ENCODE assay signal across 8 mouse cellular contexts in the genomic region with DNA sequence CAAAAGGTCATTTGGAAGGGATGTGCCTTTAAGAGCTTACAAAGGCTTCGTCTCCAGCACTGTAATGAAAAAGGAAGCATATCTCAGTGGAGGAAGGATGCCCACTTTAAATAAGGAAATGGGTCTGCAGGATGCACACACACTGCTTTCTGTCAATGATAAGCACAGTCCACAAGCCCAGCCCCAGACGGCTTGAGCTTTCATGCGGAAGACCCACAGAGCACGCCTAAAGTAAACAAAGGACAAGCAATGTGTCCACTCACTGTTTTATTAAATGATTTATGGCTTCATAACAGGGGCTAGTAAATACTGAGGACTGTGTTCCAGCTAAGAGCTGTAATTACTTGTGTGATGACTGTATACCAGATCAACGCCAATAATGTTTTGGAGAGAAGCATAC.
DNase-seq lines count a peak whose midpoint lies in the region; ATAC-seq and TF ChIP-seq lines count a peak whose summit lies in the region.

No protein-coding gene starts in this region.

- intact Hi-C loops in left cerebral cortex, postnatal 25 days (cut with DNase I) = no loop called here

- WGBS in kidney, embryonic 16.5 days = 9% methylated on average over 5 of the region's 5 CpGs
- WGBS in midbrain, postnatal 0 days = 44% methylated on average over 5 of the region's 5 CpGs
- 44% methylated on average over 5 of the region's 5 CpGs for WGBS in forebrain, embryonic 15.5 days

- DNase-seq in adrenal gland, adult 2 months = peak; percentile 10
- DNase-seq in adrenal gland, postnatal 25 days = no peak
- DNase-seq in heart, adult 9 months (ENCODE audit: low spot score in 2 of 2) = peak; percentile 6 to 59
- DNase-seq in midbrain, postnatal 0 days (ENCODE audit: low spot score) = peak; percentile 8
- DNase-seq in left cerebral cortex, postnatal 25 days (ENCODE audit: low spot score in 2 of 2) = no peak
- no peak for DNase-seq in testis, postnatal 10 days (ENCODE audit: low spot score)

- TF ChIP-seq CTCF in midbrain, postnatal 0 days (IDR thresholded peaks at IDR 0.05) = no peak

- no peaks in the 10 kb centered on the region for H3K36me3 ChIP-seq in kidney, embryonic 16.5 days (ENCODE audit: insufficient read depth, low read length)
- no peaks in the 10 kb centered on the region for H3K36me3 ChIP-seq in midbrain, postnatal 0 days (ENCODE audit: insufficient read depth, low read length)
- H3K36me3 ChIP-seq in forebrain, embryonic 15.5 days = no peaks in the 10 kb centered on the region

- no peak overlapping the region for H3K9ac ChIP-seq in kidney, embryonic 16.5 days (replicated peaks; ENCODE audit: low read length)
- no peak overlapping the region for H3K9ac ChIP-seq in midbrain, postnatal 0 days (replicated peaks; ENCODE audit: low read length, poor library complexity, severe bottlenecking)
- no peak overlapping the region for H3K9ac ChIP-seq in forebrain, embryonic 15.5 days (replicated peaks)

- no peaks in the 10 kb centered on the region for H3K9me3 ChIP-seq in kidney, embryonic 16.5 days (ENCODE audit: low read length)
- no peaks in the 10 kb centered on the region for H3K9me3 ChIP-seq in midbrain, postnatal 0 days (ENCODE audit: low read length)
- H3K9me3 ChIP-seq in forebrain, embryonic 15.5 days = no peaks in the 10 kb centered on the region

- no peaks in the 10 kb centered on the region for H3K27me3 ChIP-seq in kidney, embryonic 16.5 days (ENCODE audit: insufficient read depth, low read length)
- no peaks in the 10 kb centered on the region for H3K27me3 ChIP-seq in midbrain, postnatal 0 days (ENCODE audit: insufficient read depth, low read length)
- H3K27me3 ChIP-seq in forebrain, embryonic 15.5 days = no peaks in the 10 kb centered on the region

- no peak overlapping the region for H3K4me2 ChIP-seq in kidney, embryonic 16.5 days (replicated peaks; ENCODE audit: low read depth, low read length)
- H3K4me2 ChIP-seq in midbrain, postnatal 0 days (ENCODE audit: low read depth, low read length, poor library complexity, severe bottlenecking) = no peak overlapping the region
- H3K4me2 ChIP-seq in forebrain, embryonic 15.5 days (replicated peaks) = no peak overlapping the region

- no peak overlapping the region for H3K27ac ChIP-seq in kidney, embryonic 16.5 days (ENCODE audit: low read length)
- H3K27ac ChIP-seq in midbrain, postnatal 0 days (ENCODE audit: low read depth, low read length) = no peak overlapping the region
- no peak overlapping the region for H3K27ac ChIP-seq in forebrain, embryonic 15.5 days (replicated peaks)

- H3K4me1 ChIP-seq in kidney, embryonic 16.5 days (ENCODE audit: insufficient read depth, low read length) = peaks cover 8% of the 10 kb centered on the region
- H3K4me1 ChIP-seq in midbrain, postnatal 0 days (ENCODE audit: insufficient read depth, low read length) = no peaks in the 10 kb centered on the region
- no peaks in the 10 kb centered on the region for H3K4me1 ChIP-seq in forebrain, embryonic 15.5 days

- no peak overlapping the region for H3K4me3 ChIP-seq in kidney, embryonic 16.5 days (ENCODE audit: low read length)
- H3K4me3 ChIP-seq in midbrain, postnatal 0 days (ENCODE audit: low read depth, low read length) = no peak overlapping the region
- H3K4me3 ChIP-seq in forebrain, embryonic 15.5 days = no peak overlapping the region

- peak; percentile 96 for ATAC-seq in kidney, embryonic 16.5 days (ENCODE audit: low FRiP score, low TSS enrichment)
- no peak; the same call in 1 of the 2 replicates for ATAC-seq in midbrain, postnatal 0 days (ENCODE audit: low FRiP score)
- no peak for ATAC-seq in forebrain, embryonic 15.5 days (replicated peaks)

Comparison
In these comparisons a context has a peak if more than half of its experiments do, and no peak if none do; other contexts are left out.
1. DNase-seq: peak in adrenal gland, adult 2 months (single experiment), heart, adult 9 months (2 of 2) and midbrain, postnatal 0 days (single experiment); none in adrenal gland, postnatal 25 days (single experiment), left cerebral cortex, postnatal 25 days (0 of 2) and testis, postnatal 10 days (single experiment).